Mouse (Mus musculus) hematopoietic multipotent progenitor cell, adult 10-12 weeks (in vitro differentiated cells): Measurements from ENCODE around the gene Scarb2. TPM values are rescaled to one million over a fixed set of nuclear protein-coding genes. Genes with fewer than 3 reads are reported as not detected.

Source experiments
- polyA plus RNA-seq: library from polyadenylated mRNA; stranded (reverse); fragments of >175 nt; gene quantifications from 2 replicates; pipeline ENCODE4 v1.2.3, GENCODE M21; 2012; ENCODE audit warnings: low replicate concordance

Scarb2 gene
- 10.3 and 17.1 TPM in 2 replicates for polyA plus RNA-seq

DNA sequence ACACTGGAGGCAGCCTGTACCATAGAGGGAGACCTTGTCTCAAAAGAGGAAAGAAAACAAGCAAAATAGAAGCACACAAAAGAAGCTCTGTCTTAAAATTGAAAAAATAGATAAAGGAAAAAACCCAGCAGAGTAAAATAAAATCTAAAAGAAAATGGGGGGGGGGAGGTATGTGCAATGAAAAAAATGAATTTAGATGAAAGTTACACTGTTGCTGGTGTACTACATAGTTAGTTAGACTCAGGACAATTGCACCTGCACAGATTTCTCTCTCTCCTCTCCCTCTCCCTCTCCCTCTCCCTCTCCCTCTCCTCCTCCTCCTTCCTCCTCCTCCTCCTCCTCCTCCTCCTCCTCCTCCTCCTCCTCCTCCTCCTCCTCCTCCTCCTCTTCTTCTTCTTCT lies at the start of gene Scarb2:
Gene Scarb2 (minus strand): TSS at position 101 of the 400 bp plus-strand sequence.

DNA sequence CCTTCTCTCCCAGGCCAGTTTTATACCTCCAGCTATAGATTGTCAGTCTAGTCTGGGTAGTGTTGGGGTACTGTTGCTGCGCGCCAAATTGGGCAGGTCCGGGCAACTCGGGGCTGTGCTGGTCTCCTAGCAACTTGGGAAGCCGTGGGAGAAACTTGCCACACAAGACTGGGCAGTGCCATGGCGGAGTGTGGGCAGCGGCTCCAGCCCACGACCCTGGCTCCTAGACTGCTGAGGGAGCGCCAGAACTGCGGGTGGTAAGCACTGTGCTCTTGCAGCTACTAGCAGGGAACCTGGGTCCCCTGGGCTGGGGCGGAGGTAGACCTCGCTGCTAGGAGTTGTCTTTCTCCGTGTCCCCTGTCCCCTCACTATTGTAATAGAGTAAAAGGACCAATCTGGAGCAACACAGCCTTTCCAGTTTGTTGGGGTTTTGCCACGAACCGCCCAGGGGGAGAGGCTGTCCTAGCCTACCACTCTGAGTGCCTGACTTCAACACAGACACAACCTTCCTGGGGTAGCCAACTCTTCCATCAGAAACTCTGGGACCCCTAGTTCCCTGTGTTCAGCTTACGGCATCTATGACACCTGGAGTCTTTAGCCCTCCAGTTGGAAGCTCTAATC lies 48.4 kb upstream of the Scarb2 start, which contains the start of gene Fam47e:
Gene Fam47e (plus strand): TSS at position 179 of the 621 bp plus-strand sequence.

DNA sequence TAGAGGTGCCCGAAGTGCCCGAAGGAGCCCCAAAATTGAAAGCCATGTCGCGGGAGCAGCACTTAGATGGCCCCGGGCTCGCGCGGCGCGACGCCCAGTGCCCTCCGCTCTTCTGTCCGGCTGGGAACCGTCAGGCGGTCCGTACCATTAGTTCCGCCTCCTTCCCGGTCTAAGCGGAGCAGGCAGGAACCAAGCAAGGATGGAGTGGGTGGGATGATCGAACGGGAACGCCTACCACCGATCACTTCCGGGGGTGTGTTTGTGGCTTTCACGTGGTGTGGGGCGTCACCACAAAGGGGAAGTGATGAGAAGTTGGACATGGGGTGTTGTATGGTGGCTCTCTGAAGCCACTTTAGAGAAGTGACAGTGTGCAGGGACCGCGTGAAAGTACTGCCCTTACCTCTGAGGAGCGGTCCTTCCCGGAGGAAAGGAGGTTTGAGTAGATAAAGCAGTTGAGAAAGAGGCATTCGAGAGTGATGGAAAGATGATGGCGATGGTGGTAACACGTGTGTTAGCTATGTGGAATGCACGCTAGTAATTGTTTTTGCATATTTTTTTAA lies 71.5 kb downstream of the Scarb2 start, which contains the start of gene Nup54:
Gene Nup54 (minus strand): TSS at position 195 of the 560 bp plus-strand sequence.

Other genes with a start within 250 kb of the Scarb2 start
- gene Naaa, start 228.7 kb downstream of the Scarb2 start, polyA plus RNA-seq, result 43.7 and 90.0 TPM in 2 replicates
- 25.8 and 35.6 TPM in 2 replicates for gene Sdad1, start 196.4 kb downstream of the Scarb2 start, polyA plus RNA-seq
- gene Cxcl9, start 178.8 kb downstream of the Scarb2 start, polyA plus RNA-seq, result 1.4 and 4.7 TPM in 2 replicates
- gene Art3, start 175.0 kb downstream of the Scarb2 start, polyA plus RNA-seq, result 0.28 TPM in 1 of 2 replicates, not detected in the other
- 0.81 TPM in 1 of 2 replicates, not detected in the other for gene Cxcl10, start 157.9 kb downstream of the Scarb2 start, polyA plus RNA-seq
- gene Nup54, start 71.6 kb downstream of the Scarb2 start, polyA plus RNA-seq, result 3.6 and 9.4 TPM in 2 replicates
- not detected in 2 replicates for gene Fam47e, start 48.2 kb upstream of the Scarb2 start, polyA plus RNA-seq
- 0.45 and 0.48 TPM in 2 replicates for gene Stbd1, start 96.2 kb upstream of the Scarb2 start, polyA plus RNA-seq
- 0.05 and 0.07 TPM in 2 replicates for gene Ccdc158, start 168.4 kb upstream of the Scarb2 start, polyA plus RNA-seq
- 0.04 and 0.19 TPM in 2 replicates for gene Shroom3, start 176.6 kb upstream of the Scarb2 start, polyA plus RNA-seq